Mouse (Mus musculus) E14TG2a.4 (cell line): ENCODE data around the gene Tbcb.

Experiments used
- CTCF ChIP-seq: conservative IDR thresholded peaks from 2 replicates; pipeline ENCODE4 v1.5.1; 2014; ENCODE audit warnings: low read length
- NANOG ChIP-seq: IDR thresholded peaks from 2 replicates; pipeline ENCODE4 v1.6.1; 2014; ENCODE audit warnings: borderline replicate concordance, low read length, mixed read lengths
- POU5F1 ChIP-seq: IDR thresholded peaks from 2 replicates; pipeline ENCODE4 v1.6.1; 2014; ENCODE audit warnings: low read length, borderline replicate concordance

GRCm38 (mm10) chr7:30176474-30176873 lies 55.6 kb downstream of the Tbcb start:
- TF ChIP-seq CTCF, result no peak
- TF ChIP-seq POU5F1, result no peak
- TF ChIP-seq NANOG, result no peak
